Mouse (Mus musculus) cerebellum, postnatal 4 days (tissue): ENCODE results near the gene 1190005I06Rik.

ENCODE experiments used
- DNase-seq, 2 experiments: peaks; one replicate each; pipeline ENCODE4 v3.0.0; 2022; ENCODE audit warnings: low spot score in 2 of 2, mixed read lengths in 1 of 2

1190005I06Rik gene

GRCm38 (mm10) chr8:120622161-120622560 lies 25.3 kb downstream of the 1190005I06Rik start:
- no peak for DNase-seq

GRCm38 (mm10) chr8:120620441-120620840 lies 27.0 kb downstream of the 1190005I06Rik start:
- DNase-seq = no peak

GRCm38 (mm10) chr8:120619235-120620180 lies 27.9 kb downstream of the 1190005I06Rik start:
- no peak for DNase-seq

- DNase-seq = peak; percentile 61 to 78
Measured at GRCm38 (mm10) chr8:120618110-120618509, 29.3 kb downstream of the 1190005I06Rik start.

- no peak for DNase-seq
Measured at GRCm38 (mm10) chr8:120616663-120617626, 30.5 kb downstream of the 1190005I06Rik start.

- no peak for DNase-seq
Measured at GRCm38 (mm10) chr8:120614491-120614890, 32.9 kb downstream of the 1190005I06Rik start.

GRCm38 (mm10) chr8:120610824-120611223 lies 36.6 kb downstream of the 1190005I06Rik start:
- no peak for DNase-seq

GRCm38 (mm10) chr8:120607885-120608284 lies 39.5 kb downstream of the 1190005I06Rik start:
- peak; percentile 70 to 83 for DNase-seq

GRCm38 (mm10) chr8:120607460-120607859 lies 40.0 kb downstream of the 1190005I06Rik start:
- DNase-seq = no peak

GRCm38 (mm10) chr8:120602672-120603071 lies 44.8 kb downstream of the 1190005I06Rik start:
- DNase-seq = no peak

GRCm38 (mm10) chr8:120599504-120599903 lies 47.9 kb downstream of the 1190005I06Rik start:
- peak; percentile 64 to 89 for DNase-seq

GRCm38 (mm10) chr8:120598579-120598978 lies 48.9 kb downstream of the 1190005I06Rik start:
- peak in 1 of 2 experiments; percentile 67 for DNase-seq

- peak in 1 of 2 experiments; percentile 67 for DNase-seq
Measured at GRCm38 (mm10) chr8:120595963-120596362, 51.5 kb downstream of the 1190005I06Rik start.

- no peak for DNase-seq
Measured at GRCm38 (mm10) chr8:120594571-120594970, 52.9 kb downstream of the 1190005I06Rik start.

GRCm38 (mm10) chr8:120591587-120592292 lies 55.7 kb downstream of the 1190005I06Rik start:
- no peak for DNase-seq

- DNase-seq = no peak
Measured at GRCm38 (mm10) chr8:120589921-120590320, 57.5 kb downstream of the 1190005I06Rik start.

GRCm38 (mm10) chr8:120588908-120589771 lies 58.3 kb downstream of the 1190005I06Rik start, which contains the start of gene Gins2:
Gene Gins2 (minus strand): TSS chr8:120589304.
- DNase-seq = peak; percentile 93 to 99

- no peak for DNase-seq
Measured at GRCm38 (mm10) chr8:120585521-120585920, 61.9 kb downstream of the 1190005I06Rik start.

- DNase-seq = peak in 1 of 2 experiments; percentile 56
Measured at GRCm38 (mm10) chr8:120581811-120582210, 65.6 kb downstream of the 1190005I06Rik start.

GRCm38 (mm10) chr8:120581329-120581728 lies 66.1 kb downstream of the 1190005I06Rik start:
- no peak for DNase-seq
